Mouse (Mus musculus) liver, adult 2 months (tissue): ENCODE data around the gene Krt78.

Experiments
- CTCF ChIP-seq: fragments of 200-500 bp; IDR thresholded peaks from 2 replicates; pipeline ENCODE4 v1.5.1; 2011; ENCODE audit warnings: low read depth, low read length, control low read depth
- POLR2A ChIP-seq: fragments of 200-500 bp; IDR thresholded peaks from 2 replicates; pipeline ENCODE4 v1.6.1; 2011; ENCODE audit warnings: low read length, control low read depth; ENCODE audit not compliant: insufficient read depth; ENCODE audit errors: extremely low read depth

GRCm38 (mm10) chr15:101999156-101999555 lies 45.1 kb upstream of the Krt78 start:
- TF ChIP-seq CTCF = no peak
- no peak for TF ChIP-seq POLR2A
